Mouse (Mus musculus) liver, postnatal 0 days (tissue): Measurements from ENCODE around the gene Rbpjl. TPM values are rescaled to one million over a fixed set of nuclear protein-coding genes. Genes with fewer than 3 reads are reported as not detected.

Experiments
- ATAC-seq: fragments of 200-750 bp; cut with Nextera tagmentation; 2 replicates; pipeline ENCODE4 v1.8.0; 2017; ENCODE audit warnings: mild to moderate bottlenecking, moderate library complexity
- DNase-seq: peaks from one replicate; pipeline ENCODE4 v3.0.0-alpha.2; 2016
- H3K27ac ChIP-seq: fragments of 300-500 bp; sonication (generic); 2 replicates; pipeline ENCODE4 v1.5.1; 2014; ENCODE audit warnings: antibody characterized with exemption, moderate library complexity, mild to moderate bottlenecking, low read depth
- H3K27me3 ChIP-seq: fragments of 300-500 bp; sonication (generic); 2 replicates; pipeline ENCODE4 v1.6.1; 2014; ENCODE audit warnings: low read length, control low read depth, mixed read lengths; ENCODE audit not compliant: insufficient read depth
- H3K36me3 ChIP-seq: fragments of 300-500 bp; sonication (generic); replicated peaks from 2 replicates; pipeline ENCODE4 v1.6.1; 2014; ENCODE audit warnings: mild to moderate bottlenecking, control low read depth, low read length, moderate library complexity, mixed read lengths; ENCODE audit not compliant: insufficient read depth
- H3K4me1 ChIP-seq: fragments of 300-500 bp; sonication (generic); 2 replicates; pipeline ENCODE4 v1.6.1; 2014; ENCODE audit warnings: antibody characterized with exemption, mild to moderate bottlenecking, control low read depth; ENCODE audit not compliant: insufficient read depth
- H3K4me2 ChIP-seq: fragments of 300-500 bp; sonication (generic); 2 replicates; pipeline ENCODE4 v1.6.1; 2014; ENCODE audit warnings: low read depth, mild to moderate bottlenecking, low read length, moderate library complexity, mixed read lengths
- H3K4me3 ChIP-seq: fragments of 300-500 bp; sonication (generic); 2 replicates; pipeline ENCODE4 v1.5.1; 2014; ENCODE audit warnings: low read depth, low read length
- H3K9ac ChIP-seq: fragments of 300-500 bp; sonication (generic); replicated peaks from 2 replicates; pipeline ENCODE4 v1.6.1; 2014; ENCODE audit warnings: mild to moderate bottlenecking, moderate library complexity
- H3K9me3 ChIP-seq: fragments of 300-500 bp; sonication (generic); 2 replicates; pipeline ENCODE4 v1.6.1; 2016; ENCODE audit warnings: mild to moderate bottlenecking, control low read depth, low read length, mixed read lengths
- CTCF ChIP-seq: sonication (generic); IDR thresholded peaks from 2 replicates; pipeline ENCODE4 v1.5.1; 2016; ENCODE audit warnings: antibody characterized with exemption, low read depth
- EP300 ChIP-seq: IDR thresholded peaks from 2 replicates; pipeline ENCODE4 v1.6.1; 2016; ENCODE audit warnings: antibody characterized with exemption, low read depth, mild to moderate bottlenecking
- WGBS: fragments of 180-500 bp; shearing (Covaris S2); extraction: QIAGEN DNeasy Blood & Tissue Kit; methylation state at CpG from one replicate; pipeline ENCODE4 v1.1.7; 2014; ENCODE audit not compliant: insufficient replicate concordance; 5-methylcytosine and 5-hydroxymethylcytosine counted together
- polyA plus RNA-seq: library from polyadenylated mRNA; unstranded; fragments of >200 nt; fragmentation: Nextera tagmentation; extraction: Ambion mirVana; gene quantifications from 2 replicates; pipeline ENCODE4 v1.2.1, GENCODE M21; 2015

Rbpjl gene
- polyA plus RNA-seq, 1 experiment from 2014 or later = not detected

DNA sequence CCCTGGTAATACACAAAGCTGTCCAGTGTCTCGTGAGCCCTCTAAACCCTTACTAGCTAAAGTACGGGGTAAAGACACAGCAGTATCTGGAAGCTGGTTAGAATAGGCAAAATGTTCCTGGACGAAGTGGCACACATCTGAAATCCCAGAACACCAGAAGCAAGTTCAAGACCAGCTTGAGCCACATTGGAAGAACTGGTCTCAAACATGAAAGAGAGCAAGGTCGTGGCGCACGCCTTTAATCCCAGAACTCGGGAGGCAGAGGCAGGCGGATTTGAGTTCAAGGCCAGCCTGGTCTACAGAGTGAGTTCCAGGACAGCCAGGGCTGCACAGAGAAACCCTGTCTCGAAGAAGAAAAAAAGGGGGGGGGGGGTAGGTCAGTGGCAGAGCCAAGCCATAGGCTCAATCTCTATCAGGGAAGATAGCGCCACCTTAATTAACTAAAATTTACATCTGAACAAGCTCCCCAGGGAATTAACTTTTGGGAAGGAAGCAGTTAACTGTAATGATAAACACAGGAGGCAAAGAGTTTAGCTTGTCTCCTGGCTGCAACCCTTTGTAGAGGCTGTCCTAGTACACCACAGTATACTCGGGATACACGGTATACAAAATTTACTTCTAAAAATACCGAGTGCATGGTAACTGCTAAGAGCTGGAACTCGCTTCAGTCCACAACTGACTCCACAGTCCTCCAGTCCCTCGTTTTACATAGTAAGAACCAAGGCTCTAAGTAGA lies 27.1 kb downstream of the Rbpjl start:
- no peaks in the 10 kb centered on the region for H3K9me3 ChIP-seq
- H3K4me2 ChIP-seq = 0 out of 2 replicates have a peak overlapping the region, but pooled peaks have one; percentile 9
- ATAC-seq = no peak
- 51% methylated on average over 15 of the region's 15 CpGs for WGBS
- H3K27ac ChIP-seq = no peak overlapping the region
- no peak for DNase-seq
- H3K4me3 ChIP-seq = no peak overlapping the region
- TF ChIP-seq CTCF (no peak), EP300 (no peak)
- H3K36me3 ChIP-seq = peaks cover 46% of the 10 kb centered on the region
- no peak overlapping the region for H3K9ac ChIP-seq
- H3K27me3 ChIP-seq = no peaks in the 10 kb centered on the region
- peaks cover 18% of the 10 kb centered on the region for H3K4me1 ChIP-seq

DNA sequence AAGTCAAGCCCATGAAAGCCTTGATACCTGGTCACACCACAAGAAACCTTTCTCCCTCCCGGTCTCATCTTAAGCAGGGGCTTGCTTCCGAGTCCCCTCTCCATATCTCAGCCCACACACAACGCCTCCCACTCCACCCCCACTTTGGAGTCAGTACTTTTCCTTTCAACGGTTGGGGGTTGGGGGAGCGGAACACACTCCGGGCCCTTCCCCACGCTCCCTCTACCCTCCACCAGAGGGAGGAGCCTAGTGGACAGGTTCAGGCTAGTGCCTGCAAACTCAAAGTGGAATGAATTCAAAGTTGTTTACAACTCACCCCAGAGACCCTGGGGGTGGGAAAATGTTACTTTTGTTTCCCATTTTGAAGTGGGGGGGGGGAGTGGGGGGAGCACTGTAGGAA lies 27.8 kb downstream of the Rbpjl start:
- Histone ChIP-seq H3K36me3 (peaks cover 46% of the 10 kb centered on the region), H3K9ac (no peak overlapping the region), H3K4me1 (peaks cover 20% of the 10 kb centered on the region), H3K27ac (0 out of 2 replicates have a peak overlapping the region, but pooled peaks have one; percentile 70), H3K27me3 (no peaks in the 10 kb centered on the region), H3K4me3 (no peak overlapping the region), H3K9me3 (no peaks in the 10 kb centered on the region), H3K4me2 (0 out of 2 replicates have a peak overlapping the region, but pooled peaks have one; percentile 9)
- peak; percentile 28 for TF ChIP-seq CTCF
- no peak for TF ChIP-seq EP300
- DNase-seq (no peak), ATAC-seq (no peak)
- 12% methylated on average over 7 of the region's 7 CpGs for WGBS

DNA sequence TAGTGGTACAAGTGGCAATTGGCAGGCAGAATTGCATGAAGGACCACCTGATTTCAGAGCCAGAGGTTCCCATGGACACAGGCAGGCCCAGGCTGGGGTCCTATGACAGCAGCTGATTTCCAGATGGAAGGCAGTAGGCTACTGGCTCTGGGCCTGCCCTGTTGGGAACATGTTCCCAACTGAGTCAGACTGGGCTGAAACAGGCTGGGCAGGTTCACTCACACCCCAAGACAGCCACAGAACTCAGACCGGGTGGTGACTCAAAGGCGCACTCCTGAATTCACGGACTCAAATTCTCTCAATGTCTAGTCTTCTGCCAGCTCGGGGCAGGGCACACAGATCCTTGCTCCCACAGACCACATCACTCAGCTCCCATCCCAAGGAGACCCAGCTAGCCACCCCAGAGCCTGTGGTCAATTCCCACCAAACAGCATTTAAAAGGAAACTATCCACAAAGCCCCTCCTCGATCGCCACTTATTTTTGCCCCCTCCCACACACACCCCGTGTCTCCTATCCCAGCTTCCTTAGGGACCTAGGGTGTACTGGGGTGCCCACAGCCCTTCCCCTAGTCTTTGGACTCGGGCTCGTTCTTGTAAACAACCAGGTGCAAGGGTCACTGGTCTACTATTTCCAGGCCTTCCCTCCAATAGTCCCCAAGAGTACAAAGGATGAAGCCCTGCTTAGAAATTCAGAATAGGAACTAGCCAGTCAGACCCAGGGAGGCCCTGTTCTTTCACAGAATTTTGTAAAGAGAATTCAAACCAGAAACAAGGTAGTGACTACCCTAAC lies 28.9 kb downstream of the Rbpjl start:
- DNase-seq (no peak), ATAC-seq (peak; percentile 34)
- 53% methylated on average over 9 of the region's 9 CpGs for WGBS
- Histone ChIP-seq H3K4me3 (0 out of 2 replicates have a peak overlapping the region, but pooled peaks have one; percentile 23), H3K27ac (peak overlapping the region; percentile 70), H3K9me3 (no peaks in the 10 kb centered on the region), H3K9ac (peak overlapping the region; percentile 48), H3K4me1 (peaks cover 28% of the 10 kb centered on the region), H3K27me3 (no peaks in the 10 kb centered on the region), H3K36me3 (peaks cover 34% of the 10 kb centered on the region), H3K4me2 (peak overlapping the region; percentile 63)
- TF ChIP-seq EP300 (no peak), CTCF (no peak)

DNA sequence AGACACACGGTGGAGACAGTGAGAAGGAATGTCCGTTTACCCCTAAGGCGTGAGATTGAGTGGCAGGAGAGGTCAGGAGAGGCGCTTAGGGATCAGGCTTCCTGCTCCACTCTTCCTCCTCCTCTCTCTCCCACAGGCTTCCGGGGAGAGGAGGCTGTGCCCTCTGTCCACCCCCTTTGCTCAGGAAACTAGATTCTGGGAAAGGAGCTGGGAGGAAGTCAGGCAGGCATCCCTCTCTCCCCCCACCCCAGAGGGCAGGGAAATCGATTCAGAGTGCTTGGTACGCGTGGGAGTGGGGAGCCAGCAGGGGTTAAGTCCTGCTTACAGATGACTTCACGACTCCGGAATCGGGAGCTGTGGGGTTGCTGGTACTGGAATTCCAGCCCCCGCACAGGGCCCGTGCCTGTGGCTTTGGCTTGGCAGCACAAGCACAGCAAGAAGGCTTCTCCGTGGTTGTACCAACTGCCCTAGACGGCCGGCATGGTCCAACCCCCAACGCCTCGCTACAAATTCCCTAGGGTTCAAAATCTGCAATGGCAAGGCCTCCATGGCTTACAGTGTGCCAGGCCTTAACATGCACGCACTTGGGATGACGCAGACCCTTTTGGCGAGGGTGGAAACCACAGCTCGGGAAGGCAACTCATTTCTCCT lies 29.7 kb downstream of the Rbpjl start:
- H3K27ac ChIP-seq = peak overlapping the region; percentile 70
- H3K4me1 ChIP-seq = peaks cover 28% of the 10 kb centered on the region
- no peaks in the 10 kb centered on the region for H3K27me3 ChIP-seq
- ATAC-seq = peak; percentile 6; the same call in 1 of the 2 replicates
- peak overlapping the region; percentile 23; the same call in 1 of the 2 replicates for H3K4me3 ChIP-seq
- peak overlapping the region; percentile 63 for H3K4me2 ChIP-seq
- WGBS = 26% methylated on average over 22 of the region's 22 CpGs
- peak overlapping the region; percentile 48 for H3K9ac ChIP-seq
- no peak for DNase-seq
- H3K36me3 ChIP-seq = peaks cover 27% of the 10 kb centered on the region
- H3K9me3 ChIP-seq = no peaks in the 10 kb centered on the region
- TF ChIP-seq EP300 (no peak), CTCF (no peak)

DNA sequence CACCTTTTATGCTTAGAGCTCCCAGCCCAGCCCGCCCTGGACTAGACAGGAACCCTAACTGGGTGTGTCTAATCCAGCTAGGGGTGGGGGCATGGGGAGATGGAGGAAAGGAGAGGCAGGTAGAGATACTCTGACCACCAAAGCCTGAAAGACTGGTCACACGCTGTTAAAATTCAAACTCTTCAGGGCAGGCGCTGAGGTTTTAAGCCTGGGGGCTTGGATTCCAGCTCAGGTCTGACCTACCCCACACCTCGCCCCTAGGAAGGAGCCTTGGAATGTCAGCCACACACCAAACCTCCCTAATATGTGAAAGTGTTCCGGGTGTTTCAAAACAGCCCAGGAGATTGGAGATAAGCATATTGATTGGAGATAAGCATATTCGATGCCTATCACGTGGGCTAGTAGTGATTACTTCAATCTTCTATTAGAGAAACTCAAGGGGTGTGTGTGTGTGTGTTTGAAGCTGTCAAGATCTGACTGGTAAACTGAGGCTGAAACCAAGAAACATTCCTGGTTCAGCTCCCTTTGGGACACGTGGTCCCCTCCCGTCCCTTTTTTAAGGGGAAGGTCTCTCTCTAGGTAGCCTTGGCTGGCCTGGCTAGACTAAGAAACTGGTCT lies 30.4 kb downstream of the Rbpjl start:
- H3K9ac ChIP-seq = peak overlapping the region; percentile 48; the same call in 1 of the 2 replicates
- no peaks in the 10 kb centered on the region for H3K9me3 ChIP-seq
- WGBS = 46% methylated on average over 9 of the region's 9 CpGs
- ATAC-seq (peak; percentile 4; the same call in 1 of the 2 replicates), DNase-seq (no peak)
- H3K4me3 ChIP-seq = peak overlapping the region; percentile 23; the same call in 1 of the 2 replicates
- H3K27ac ChIP-seq = peak overlapping the region; percentile 70
- peaks cover 28% of the 10 kb centered on the region for H3K4me1 ChIP-seq
- peak overlapping the region; percentile 63 for H3K4me2 ChIP-seq
- H3K27me3 ChIP-seq = no peaks in the 10 kb centered on the region
- TF ChIP-seq CTCF = no peak
- TF ChIP-seq EP300 = no peak
- peaks cover 20% of the 10 kb centered on the region for H3K36me3 ChIP-seq
